Mouse (Mus musculus) limb, embryonic 11.5 days (tissue): Measurements from ENCODE around the gene P2rx4. TPM values are rescaled to one million over a fixed set of nuclear protein-coding genes. Genes with fewer than 3 reads are reported as not detected.

Experiments used
- ATAC-seq: fragments of 200-750 bp; cut with Nextera tagmentation; 2 replicates; pipeline ENCODE4 v1.8.0; 2017; ENCODE audit warnings: low read depth; ENCODE audit not compliant: insufficient number of reproducible peaks, low FRiP score, low TSS enrichment
- DNase-seq: peaks from one replicate; pipeline ENCODE4 v3.0.0-alpha.2; 2015; ENCODE audit warnings: low spot score
- H3K27ac ChIP-seq: fragments of 300-500 bp; sonication (generic); replicated peaks from 2 replicates; pipeline ENCODE4 v1.5.1; 2014; ENCODE audit warnings: low read depth, mild to moderate bottlenecking, low read length
- H3K27me3 ChIP-seq: fragments of 300-500 bp; sonication (generic); 2 replicates; pipeline ENCODE4 v1.6.1; 2014; ENCODE audit warnings: mild to moderate bottlenecking, low read length, mixed read lengths; ENCODE audit not compliant: control insufficient read depth, insufficient read depth
- H3K36me3 ChIP-seq: fragments of 300-500 bp; sonication (generic); 2 replicates; pipeline ENCODE4 v1.6.1; 2014; ENCODE audit warnings: mild to moderate bottlenecking, low read length, moderate library complexity, mixed read lengths; ENCODE audit not compliant: control insufficient read depth, insufficient read depth
- H3K4me1 ChIP-seq: fragments of 300-500 bp; sonication (generic); 2 replicates; pipeline ENCODE4 v1.6.1; 2014; ENCODE audit warnings: low read length, mixed read lengths; ENCODE audit not compliant: control insufficient read depth, insufficient read depth
- H3K4me2 ChIP-seq: fragments of 300-500 bp; sonication (generic); 2 replicates; pipeline ENCODE4 v1.6.1; 2014; ENCODE audit warnings: low read depth, mild to moderate bottlenecking, moderate library complexity; ENCODE audit not compliant: severe bottlenecking
- H3K4me3 ChIP-seq: fragments of 300-500 bp; sonication (generic); 2 replicates; pipeline ENCODE4 v1.5.1; 2014; ENCODE audit warnings: low read depth, low read length
- H3K9ac ChIP-seq: fragments of 300-500 bp; sonication (generic); 2 replicates; pipeline ENCODE4 v1.6.1; 2014; ENCODE audit warnings: mild to moderate bottlenecking, low read length
- H3K9me3 ChIP-seq: fragments of 300-500 bp; sonication (generic); 2 replicates; pipeline ENCODE4 v1.6.1; 2016; ENCODE audit warnings: low read length; ENCODE audit not compliant: control insufficient read depth
- WGBS: fragments of 180-500 bp; shearing (Covaris S2); extraction: QIAGEN DNeasy Blood & Tissue Kit; methylation state at CpG from one replicate; pipeline ENCODE4 v1.1.7; 2014; 5-methylcytosine and 5-hydroxymethylcytosine counted together
- polyA plus RNA-seq: library from polyadenylated mRNA; unstranded; fragments of >200 nt; fragmentation: Nextera tagmentation; extraction: Ambion mirVana; gene quantifications from 2 replicates; pipeline ENCODE4 v1.2.1, GENCODE M21; 2014

P2rx4 gene
- polyA plus RNA-seq, 1 experiment from 2014 or later, result 4.9 TPM

GRCm38 (mm10) chr5:122754477-122754876 is 47.1 kb downstream of the P2rx4 start:
- peaks cover 2% of the 10 kb centered on the region; the same call in 1 of the 2 replicates for H3K36me3 ChIP-seq
- ATAC-seq, result no peak
- H3K9ac ChIP-seq, result no peak overlapping the region
- DNase-seq, result no peak
- H3K4me2 ChIP-seq, result no peak overlapping the region
- WGBS, result 88% methylated on average over 16 of the region's 16 CpGs
- no peaks in the 10 kb centered on the region for H3K4me1 ChIP-seq
- no peak overlapping the region for H3K4me3 ChIP-seq
- H3K27ac ChIP-seq, result no peak overlapping the region
- no peaks in the 10 kb centered on the region for H3K27me3 ChIP-seq
- H3K9me3 ChIP-seq, result no peaks in the 10 kb centered on the region

GRCm38 (mm10) chr5:122755620-122756019 is 48.3 kb downstream of the P2rx4 start:
- no peak for DNase-seq

DNA sequence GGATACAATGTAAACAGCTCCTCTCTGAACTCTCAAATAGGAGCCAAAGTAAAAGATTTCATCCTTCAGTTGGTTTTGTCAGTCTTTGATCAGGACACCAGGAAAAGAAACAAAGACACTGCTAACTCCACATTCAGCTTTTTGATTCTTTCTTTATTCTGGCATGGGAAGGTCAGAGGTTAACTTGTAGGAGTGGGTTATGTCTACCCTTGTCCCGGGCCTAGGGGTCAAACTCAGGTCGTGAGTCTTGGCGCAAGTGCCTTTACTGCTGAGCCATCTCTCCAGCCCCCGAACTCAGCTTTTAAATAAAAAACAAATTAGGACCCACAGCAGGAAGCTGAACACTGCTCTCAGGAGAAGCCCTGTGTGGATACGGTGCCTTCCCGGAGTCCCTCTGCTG is 48.8 kb downstream of the P2rx4 start:
- ATAC-seq (no peak), DNase-seq (no peak)
- no peak overlapping the region for H3K27ac ChIP-seq
- no peaks in the 10 kb centered on the region for H3K4me1 ChIP-seq
- no peak overlapping the region for H3K4me3 ChIP-seq
- 78% methylated on average over 6 of the region's 6 CpGs for WGBS
- H3K9me3 ChIP-seq, result no peaks in the 10 kb centered on the region
- no peak overlapping the region for H3K4me2 ChIP-seq
- peaks cover 4% of the 10 kb centered on the region; the same call in 1 of the 2 replicates for H3K36me3 ChIP-seq
- H3K9ac ChIP-seq, result no peak overlapping the region
- H3K27me3 ChIP-seq, result no peaks in the 10 kb centered on the region

More at GRCm38 (mm10) chr5:122755620-122756019, 48.3 kb downstream of the P2rx4 start:
- ATAC-seq, result no peak
- H3K4me1 ChIP-seq, result no peaks in the 10 kb centered on the region
- no peaks in the 10 kb centered on the region for H3K9me3 ChIP-seq
- H3K36me3 ChIP-seq, result peaks cover 4% of the 10 kb centered on the region; the same call in 1 of the 2 replicates
- H3K4me3 ChIP-seq, result no peak overlapping the region
- no peaks in the 10 kb centered on the region for H3K27me3 ChIP-seq
- no peak overlapping the region for H3K27ac ChIP-seq
- no peak overlapping the region for H3K4me2 ChIP-seq
- 95% methylated on average over 4 of the region's 4 CpGs for WGBS
- no peak overlapping the region for H3K9ac ChIP-seq

- H3K36me3 ChIP-seq, result peaks cover 4% of the 10 kb centered on the region; the same call in 1 of the 2 replicates
Observed at GRCm38 (mm10) chr5:122756680-122757079, 49.3 kb downstream of the P2rx4 start.

GRCm38 (mm10) chr5:122763271-122764031 is 56.1 kb downstream of the P2rx4 start:
- 88% methylated on average over 29 of the region's 29 CpGs for WGBS
- H3K27ac ChIP-seq, result no peak overlapping the region
- no peak overlapping the region for H3K4me3 ChIP-seq
- H3K36me3 ChIP-seq, result peaks cover 4% of the 10 kb centered on the region; the same call in 1 of the 2 replicates
- no peak overlapping the region for H3K4me2 ChIP-seq
- no peaks in the 10 kb centered on the region for H3K27me3 ChIP-seq
- H3K9me3 ChIP-seq, result no peaks in the 10 kb centered on the region
- ATAC-seq, result no peak
- no peak overlapping the region for H3K9ac ChIP-seq
- H3K4me1 ChIP-seq, result no peaks in the 10 kb centered on the region
- DNase-seq, result no peak

More at GRCm38 (mm10) chr5:122756680-122757079, 49.3 kb downstream of the P2rx4 start:
- Histone ChIP-seq H3K4me3 (no peak overlapping the region), H3K9me3 (no peaks in the 10 kb centered on the region), H3K27me3 (no peaks in the 10 kb centered on the region), H3K9ac (no peak overlapping the region), H3K4me1 (no peaks in the 10 kb centered on the region), H3K4me2 (no peak overlapping the region), H3K27ac (no peak overlapping the region)
- 98% methylated on average over 7 of the region's 7 CpGs for WGBS
- ATAC-seq (no peak), DNase-seq (no peak)

DNA sequence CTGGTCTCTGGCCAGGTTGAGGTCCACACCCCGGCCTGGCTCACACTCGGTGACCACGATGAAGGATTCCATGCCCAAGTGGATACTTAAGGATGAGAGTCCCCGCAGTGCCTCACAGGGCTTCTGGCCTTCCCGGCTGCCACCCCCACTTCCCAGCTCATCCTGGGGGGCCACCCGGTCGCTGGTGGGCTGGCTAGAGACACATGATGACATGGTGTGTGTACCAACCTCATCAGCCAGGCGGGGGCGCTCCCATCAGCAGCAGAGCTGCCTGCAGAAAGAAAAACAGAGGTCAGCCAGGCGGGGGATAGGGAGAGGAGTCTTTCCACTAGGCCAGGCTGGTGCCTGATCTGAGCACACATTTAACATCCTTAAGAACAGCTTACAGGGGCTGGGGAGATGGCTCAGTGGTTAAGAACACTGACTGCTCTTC is 56.7 kb downstream of the P2rx4 start:
- ATAC-seq, result no peak
- Histone ChIP-seq H3K27ac (no peak overlapping the region), H3K36me3 (peaks cover 4% of the 10 kb centered on the region; the same call in 1 of the 2 replicates), H3K4me3 (no peak overlapping the region), H3K9me3 (no peaks in the 10 kb centered on the region), H3K27me3 (no peaks in the 10 kb centered on the region), H3K9ac (no peak overlapping the region), H3K4me1 (no peaks in the 10 kb centered on the region), H3K4me2 (no peak overlapping the region)
- 56% methylated on average over 10 of the region's 10 CpGs for WGBS
- DNase-seq, result no peak

DNA sequence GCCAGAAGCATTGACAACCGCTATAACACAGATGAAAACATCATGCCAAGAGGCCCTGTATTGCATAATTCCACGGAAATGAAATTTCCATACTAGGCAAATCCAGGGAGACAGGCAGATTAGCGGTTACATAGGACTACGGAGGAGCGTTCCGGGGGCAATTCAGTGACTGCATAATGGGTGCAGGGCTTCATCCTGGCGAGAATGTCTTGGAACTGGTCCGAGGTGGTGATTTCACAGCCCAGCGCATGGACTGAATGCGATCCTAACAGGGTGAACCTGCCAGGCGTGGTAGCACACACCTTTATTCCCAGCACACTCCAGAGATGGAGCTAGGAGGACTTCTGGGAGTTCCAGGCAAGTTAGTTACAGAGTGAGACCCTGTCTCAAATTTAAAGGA is 59.9 kb downstream of the P2rx4 start:
- H3K9me3 ChIP-seq, result no peaks in the 10 kb centered on the region; the same call in 1 of the 2 replicates
- WGBS, result 96% methylated on average over 11 of the region's 11 CpGs
- peaks cover 4% of the 10 kb centered on the region for H3K4me1 ChIP-seq
- no peak overlapping the region for H3K4me2 ChIP-seq
- peaks cover 2% of the 10 kb centered on the region; the same call in 1 of the 2 replicates for H3K36me3 ChIP-seq
- no peak overlapping the region for H3K9ac ChIP-seq
- DNase-seq, result no peak
- ATAC-seq, result no peak
- no peak overlapping the region for H3K4me3 ChIP-seq
- H3K27ac ChIP-seq, result no peak overlapping the region
- no peaks in the 10 kb centered on the region for H3K27me3 ChIP-seq

DNA sequence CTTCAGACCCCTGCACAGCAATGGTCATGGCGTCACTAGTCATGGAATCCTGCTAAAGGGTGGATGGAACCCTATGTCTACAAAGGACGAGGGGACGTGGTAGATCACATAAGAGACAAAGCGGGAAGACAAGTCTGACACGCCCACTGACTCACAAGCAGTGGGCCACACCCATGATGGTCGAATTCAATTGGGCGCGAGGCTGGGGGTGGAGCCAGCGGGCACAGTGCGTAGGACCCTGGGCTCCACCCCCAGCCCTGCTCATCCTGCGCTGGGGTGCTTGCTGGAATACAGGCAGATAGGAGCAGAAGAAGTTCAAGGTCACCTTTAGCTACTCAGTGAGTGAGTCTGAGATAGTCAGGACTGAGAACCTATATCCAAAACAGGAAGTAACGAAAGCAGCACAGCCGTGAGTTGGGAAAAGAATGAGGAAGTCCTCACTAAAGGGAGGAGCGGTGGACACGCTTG is 61.8 kb downstream of the P2rx4 start:
- 91% methylated on average over 15 of the region's 15 CpGs for WGBS
- Histone ChIP-seq H3K4me3 (no peak overlapping the region), H3K36me3 (peaks cover 4% of the 10 kb centered on the region; the same call in 1 of the 2 replicates), H3K9me3 (peaks cover 3% of the 10 kb centered on the region; the same call in 1 of the 2 replicates), H3K27ac (no peak overlapping the region), H3K4me2 (no peak overlapping the region), H3K27me3 (no peaks in the 10 kb centered on the region), H3K4me1 (peaks cover 4% of the 10 kb centered on the region), H3K9ac (no peak overlapping the region)
- ATAC-seq (no peak), DNase-seq (no peak)
